Mouse (Mus musculus) thymus, adult 2 months (tissue): ENCODE data around the gene Cdh3.

Experiments
- CTCF ChIP-seq: fragments of 200-500 bp; IDR thresholded peaks from 2 replicates; pipeline ENCODE4 v1.5.1; 2012; ENCODE audit warnings: mild to moderate bottlenecking, control low read depth, low read length, moderate library complexity, borderline replicate concordance; ENCODE audit not compliant: control insufficient read depth, poor library complexity, insufficient read depth; ENCODE audit errors: extremely low read depth
- POLR2A ChIP-seq: fragments of 200-500 bp; IDR thresholded peaks from 2 replicates; pipeline ENCODE4 v1.6.1; 2012; ENCODE audit warnings: mild to moderate bottlenecking, low read length, control low read depth, moderate library complexity; ENCODE audit not compliant: control insufficient read depth, poor library complexity, insufficient read depth; ENCODE audit errors: extremely low read depth

GRCm38 (mm10) chr8:106527241-106528036, 16.7 kb downstream of the Cdh3 start:
- TF ChIP-seq POLR2A: no peak
- no peak for TF ChIP-seq CTCF
